Mouse (Mus musculus) liver, embryonic 16.5 days (tissue): ENCODE results near the gene Dynlt1b. TPM values are rescaled to one million over a fixed set of nuclear protein-coding genes. Genes with fewer than 3 reads are reported as not detected.
"Not testable (repeated sequence)": the region's sequence is repeated elsewhere in the genome, so short reads cannot be mapped to it uniquely, and the experiment has no call there.

Experiments used
- ATAC-seq: fragments of 200-750 bp; cut with Nextera tagmentation; 2 replicates; pipeline ENCODE4 v1.8.0; 2017; ENCODE audit warnings: low read depth, mild to moderate bottlenecking, moderate number of reproducible peaks, moderate library complexity
- H3K27ac ChIP-seq: fragments of 300-500 bp; sonication (generic); 2 replicates; pipeline ENCODE4 v1.5.1; 2014; ENCODE audit warnings: mild to moderate bottlenecking, low read length
- H3K27me3 ChIP-seq: fragments of 300-500 bp; sonication (generic); 2 replicates; pipeline ENCODE4 v1.6.1; 2014; ENCODE audit warnings: low read depth, low read length, mixed read lengths; ENCODE audit not compliant: control insufficient read depth, insufficient read depth
- H3K36me3 ChIP-seq: fragments of 300-500 bp; sonication (generic); 2 replicates; pipeline ENCODE4 v1.6.1; 2014; ENCODE audit warnings: mild to moderate bottlenecking; ENCODE audit not compliant: control insufficient read depth, insufficient read depth
- H3K4me1 ChIP-seq: fragments of 300-500 bp; sonication (generic); 2 replicates; pipeline ENCODE4 v1.6.1; 2014; ENCODE audit warnings: low read depth, low read length, mixed read lengths; ENCODE audit not compliant: control insufficient read depth
- H3K4me2 ChIP-seq: fragments of 300-500 bp; sonication (generic); 2 replicates; pipeline ENCODE4 v1.6.1; 2014; ENCODE audit warnings: low read depth, low read length, mixed read lengths
- H3K4me3 ChIP-seq: fragments of 300-500 bp; sonication (generic); 2 replicates; pipeline ENCODE4 v1.5.1; 2014; ENCODE audit warnings: low read depth, mild to moderate bottlenecking, low read length
- H3K9ac ChIP-seq: fragments of 300-500 bp; sonication (generic); 2 replicates; pipeline ENCODE4 v1.6.1; 2014; ENCODE audit warnings: low read depth, low read length
- H3K9me3 ChIP-seq: fragments of 300-500 bp; sonication (generic); replicated peaks from 2 replicates; pipeline ENCODE4 v1.6.1; 2016; ENCODE audit warnings: low read length; ENCODE audit not compliant: control insufficient read depth
- WGBS: fragments of 180-500 bp; shearing (Covaris S2); extraction: QIAGEN DNeasy Blood & Tissue Kit; methylation state at CpG from one replicate; pipeline ENCODE4 v1.1.7; 2014; ENCODE audit not compliant: insufficient replicate concordance; 5-methylcytosine and 5-hydroxymethylcytosine counted together
- polyA plus RNA-seq: library from polyadenylated mRNA; unstranded; fragments of >200 nt; fragmentation: Nextera tagmentation; extraction: Ambion mirVana; gene quantifications from 2 replicates; pipeline ENCODE4 v1.2.1, GENCODE M21; 2015

Gene Dynlt1b
- polyA plus RNA-seq, 1 experiment from 2014 or later, result 198 TPM

GRCm38 (mm10) chr17:6432456-6432855 is 2.5 kb downstream of the Dynlt1b start:
- not testable (repeated sequence) for ATAC-seq

GRCm38 (mm10) chr17:6433691-6434090 is 3.8 kb downstream of the Dynlt1b start:
- H3K36me3 ChIP-seq, H3K4me2 ChIP-seq, H3K27me3 ChIP-seq, H3K9ac ChIP-seq, H3K27ac ChIP-seq, H3K4me1 ChIP-seq, H3K9me3 ChIP-seq, H3K4me3 ChIP-seq, ATAC-seq: not testable (repeated sequence)
- WGBS, result 71% methylated on average over 3 of the region's 3 CpGs

More at GRCm38 (mm10) chr17:6432456-6432855, 2.5 kb downstream of the Dynlt1b start:
- H3K4me1 ChIP-seq, H3K4me3 ChIP-seq, H3K27me3 ChIP-seq, H3K9me3 ChIP-seq, H3K36me3 ChIP-seq, H3K27ac ChIP-seq, H3K9ac ChIP-seq, H3K4me2 ChIP-seq: not testable (repeated sequence)
- WGBS, result 82% methylated on average over 3 of the region's 4 CpGs

- H3K4me1 ChIP-seq, H3K4me2 ChIP-seq, H3K9ac ChIP-seq, H3K27ac ChIP-seq, H3K27me3 ChIP-seq, ATAC-seq, H3K36me3 ChIP-seq, H3K9me3 ChIP-seq, H3K4me3 ChIP-seq: not testable (repeated sequence)
- WGBS, result 73% methylated on average over 6 of the region's 6 CpGs
Measured at GRCm38 (mm10) chr17:6438080-6438479, 8.2 kb downstream of the Dynlt1b start.

- not testable (repeated sequence) for H3K9me3 ChIP-seq, ATAC-seq, H3K9ac ChIP-seq
Measured at GRCm38 (mm10) chr17:6439913-6440312, 10.0 kb downstream of the Dynlt1b start.

GRCm38 (mm10) chr17:6440493-6441077 is 10.7 kb downstream of the Dynlt1b start:
- not testable (repeated sequence) for H3K27ac ChIP-seq, H3K4me2 ChIP-seq, H3K27me3 ChIP-seq, H3K36me3 ChIP-seq, ATAC-seq, H3K9me3 ChIP-seq, H3K4me3 ChIP-seq, H3K4me1 ChIP-seq, H3K9ac ChIP-seq
- WGBS, result 77% methylated on average over 13 of the region's 13 CpGs

More at GRCm38 (mm10) chr17:6439913-6440312, 10.0 kb downstream of the Dynlt1b start:
- 74% methylated on average over 9 of the region's 13 CpGs for whole genome bisulfite sequencing
- H3K36me3 ChIP-seq, H3K4me3 ChIP-seq, H3K4me1 ChIP-seq, H3K4me2 ChIP-seq, H3K27me3 ChIP-seq, H3K27ac ChIP-seq: not testable (repeated sequence)

- not testable (repeated sequence) for H3K4me3 ChIP-seq, H3K4me2 ChIP-seq, H3K9me3 ChIP-seq, H3K9ac ChIP-seq, ATAC-seq, H3K27ac ChIP-seq, H3K27me3 ChIP-seq, H3K4me1 ChIP-seq, H3K36me3 ChIP-seq
- 81% methylated on average over 5 of the region's 5 CpGs for WGBS
Measured at GRCm38 (mm10) chr17:6441254-6441653, 11.3 kb downstream of the Dynlt1b start.

- H3K4me1 ChIP-seq, H3K9ac ChIP-seq, H3K4me2 ChIP-seq, H3K27me3 ChIP-seq, H3K4me3 ChIP-seq, H3K9me3 ChIP-seq, H3K36me3 ChIP-seq, ATAC-seq, H3K27ac ChIP-seq: not testable (repeated sequence)
- 81% methylated on average over 3 of the region's 7 CpGs for WGBS
Measured at GRCm38 (mm10) chr17:6442513-6442912, 12.6 kb downstream of the Dynlt1b start.

GRCm38 (mm10) chr17:6445794-6446587 is 16.1 kb downstream of the Dynlt1b start:
- ATAC-seq, result peak; percentile 65
- 55% methylated on average over 7 of the region's 16 CpGs for WGBS
- H3K4me2 ChIP-seq, H3K27ac ChIP-seq, H3K9me3 ChIP-seq, H3K4me1 ChIP-seq, H3K27me3 ChIP-seq, H3K36me3 ChIP-seq, H3K9ac ChIP-seq, H3K4me3 ChIP-seq: not testable (repeated sequence)

- WGBS, result 73% methylated on average over 8 of the region's 8 CpGs
- not testable (repeated sequence) for H3K27ac ChIP-seq, H3K27me3 ChIP-seq, H3K4me1 ChIP-seq, H3K4me3 ChIP-seq, H3K36me3 ChIP-seq, H3K9me3 ChIP-seq, H3K4me2 ChIP-seq, H3K9ac ChIP-seq
- peak; percentile 67 for ATAC-seq
Measured at GRCm38 (mm10) chr17:6448293-6448692, 18.4 kb downstream of the Dynlt1b start.
